Mouse (Mus musculus) T-helper 17 cell (primary cell): ENCODE data around the gene Ltbp2.

Experiments used
- in situ Hi-C, 2 experiments: fragments of 300-600 bp; cut with MboI, MseI; formaldehyde crosslinking; loops; 1 replicate in 1 of 2; 2 replicates in 1 of 2; pipeline ENCODE4 v1.15.1; 2025; ENCODE audit warnings: high pct_unique_total_duplicates in 2 of 2

Ltbp2 gene

GRCm38 (mm10) chr12:84840734-84841133, 35.6 kb downstream of the Ltbp2 start:
- in situ Hi-C loops = loop anchor here in 1 of 2 experiments (10.0 kb wide), 1 partner anchor 744 kb away; no protein-coding TSS in a partner anchor

DNA sequence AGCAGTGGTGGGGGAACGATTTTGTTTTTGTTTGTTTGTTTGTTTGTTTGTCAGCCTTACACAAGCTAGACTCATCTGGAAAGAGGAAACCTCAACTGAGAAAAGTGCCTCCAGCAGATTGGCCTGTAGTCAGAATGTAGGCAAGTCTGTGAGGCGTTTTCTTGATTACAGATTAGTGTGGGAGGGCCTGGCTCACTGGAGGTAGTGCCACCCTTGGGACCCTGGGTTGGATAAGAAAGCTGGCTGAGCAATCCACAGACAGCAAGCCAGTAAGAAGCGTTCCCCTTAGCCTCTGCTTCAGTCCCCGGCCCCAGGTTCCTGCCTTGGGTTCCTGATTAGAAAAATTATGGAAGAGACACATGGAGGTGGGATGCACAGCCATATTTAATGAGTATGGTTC, 36.4 kb downstream of the Ltbp2 start:
- in situ Hi-C loops = loop anchor here in 1 of 2 experiments (10.0 kb wide), 1 partner anchor 745 kb away; no protein-coding TSS in a partner anchor

GRCm38 (mm10) chr12:84835626-84836025, 40.7 kb downstream of the Ltbp2 start:
- in situ Hi-C loops = no loop called here

- in situ Hi-C loops = no loop called here
These were observed 41.6 kb downstream of the Ltbp2 start for GRCm38 (mm10) chr12:84834773-84835172.

DNA sequence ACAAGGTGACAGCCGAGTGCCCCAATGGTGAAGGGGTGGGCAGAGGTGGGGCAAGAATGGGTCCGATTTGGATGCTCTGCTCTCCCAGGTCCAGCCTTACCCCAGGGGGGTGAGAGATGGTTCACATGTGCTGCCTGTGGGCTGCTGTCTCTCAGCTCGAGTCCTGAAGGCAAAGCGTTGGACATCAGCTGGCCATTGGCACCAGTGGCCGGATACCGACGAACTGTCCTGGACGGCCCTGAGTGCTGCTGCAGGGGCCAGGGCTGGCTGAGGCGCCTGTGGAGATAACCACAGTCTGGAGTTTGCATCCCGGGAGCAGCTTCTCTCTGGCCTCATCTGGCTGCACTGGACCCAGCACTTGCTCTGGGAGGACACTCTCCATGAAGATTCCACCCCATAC, 44.7 kb downstream of the Ltbp2 start:
- in situ Hi-C loops = no loop called here

DNA sequence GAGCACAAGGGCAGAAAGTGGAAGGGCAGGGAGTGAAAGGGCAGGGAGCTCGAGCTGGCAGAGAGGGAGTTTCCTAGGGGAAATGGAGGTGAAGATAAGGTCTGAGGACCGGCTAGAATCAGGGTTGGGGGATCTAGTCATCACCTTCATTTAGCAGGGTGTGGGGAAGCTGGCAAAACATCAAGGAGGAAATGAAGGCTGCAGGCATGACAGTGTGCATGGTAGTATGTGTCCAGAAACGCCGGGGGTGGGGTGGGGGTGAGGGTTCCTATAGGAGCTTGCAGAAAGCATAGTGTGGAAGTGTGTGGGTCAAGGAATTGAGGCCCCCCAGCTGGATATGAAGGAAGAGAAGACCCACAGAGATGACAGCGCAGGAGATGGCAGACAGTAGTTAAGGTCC, 45.2 kb downstream of the Ltbp2 start:
- in situ Hi-C loops = no loop called here

GRCm38 (mm10) chr12:84830438-84830837, 45.9 kb downstream of the Ltbp2 start:
- in situ Hi-C loops = no loop called here

GRCm38 (mm10) chr12:84829913-84830312, 46.4 kb downstream of the Ltbp2 start:
- in situ Hi-C loops = no loop called here

DNA sequence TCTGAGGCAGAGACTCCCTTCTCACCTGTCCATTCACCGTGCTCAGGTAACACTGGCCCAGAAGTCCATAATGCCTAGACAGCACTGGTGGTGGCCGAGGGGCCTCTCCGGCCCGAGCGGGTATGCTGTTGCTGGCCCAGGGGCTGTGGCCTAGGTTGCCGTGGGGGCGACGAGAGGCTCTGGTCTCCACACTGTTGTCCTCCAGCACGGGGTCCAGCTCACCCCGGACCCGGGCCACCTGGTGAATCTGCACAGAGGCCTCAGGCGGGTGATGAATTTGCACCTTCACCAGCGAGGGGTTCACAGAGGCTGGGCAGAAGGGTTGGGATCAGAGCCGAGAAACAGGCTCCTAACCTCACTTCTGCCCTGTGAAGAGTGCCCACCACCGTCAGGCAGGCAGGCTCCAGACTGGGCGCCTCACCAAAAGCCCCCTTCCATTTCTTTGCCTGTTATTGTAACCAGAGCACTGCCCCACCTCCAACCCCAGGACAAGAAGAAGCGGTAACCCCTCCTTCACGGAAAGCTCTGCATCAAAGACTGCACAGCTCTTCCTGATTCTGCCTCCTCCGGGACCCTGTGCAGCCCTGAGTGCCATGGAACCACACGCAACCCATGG, 47.1 kb downstream of the Ltbp2 start:
- in situ Hi-C loops = no loop called here

DNA sequence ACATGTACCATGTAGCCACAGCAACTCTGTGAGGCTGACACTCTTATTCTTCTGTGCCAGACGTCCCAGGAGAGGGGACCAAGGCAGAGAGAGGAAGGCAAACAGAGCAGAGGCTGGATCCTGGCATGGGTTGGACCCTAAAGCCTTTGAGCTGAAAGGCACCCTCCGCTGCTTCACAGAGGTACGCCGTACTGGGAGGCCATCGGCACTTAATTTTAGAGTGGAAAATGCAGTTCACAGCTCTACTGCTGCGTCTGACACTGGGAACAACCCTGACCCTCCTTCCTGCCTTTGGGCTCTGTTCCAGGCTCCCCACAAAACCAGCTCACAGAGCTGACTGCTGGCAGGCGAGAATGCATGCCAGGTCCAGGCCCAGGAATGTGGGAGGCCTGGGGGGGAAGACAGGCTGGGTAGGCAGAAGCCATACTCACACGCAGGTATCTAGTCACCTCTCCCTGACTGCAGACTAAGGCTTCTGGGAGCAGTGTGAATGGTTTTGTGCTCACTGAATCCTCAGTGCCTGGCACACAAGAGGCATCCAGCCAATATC, 48.9 kb downstream of the Ltbp2 start:
- in situ Hi-C loops = no loop called here

- in situ Hi-C loops = no loop called here
These were observed 52.1 kb downstream of the Ltbp2 start for GRCm38 (mm10) chr12:84824203-84824602.

DNA sequence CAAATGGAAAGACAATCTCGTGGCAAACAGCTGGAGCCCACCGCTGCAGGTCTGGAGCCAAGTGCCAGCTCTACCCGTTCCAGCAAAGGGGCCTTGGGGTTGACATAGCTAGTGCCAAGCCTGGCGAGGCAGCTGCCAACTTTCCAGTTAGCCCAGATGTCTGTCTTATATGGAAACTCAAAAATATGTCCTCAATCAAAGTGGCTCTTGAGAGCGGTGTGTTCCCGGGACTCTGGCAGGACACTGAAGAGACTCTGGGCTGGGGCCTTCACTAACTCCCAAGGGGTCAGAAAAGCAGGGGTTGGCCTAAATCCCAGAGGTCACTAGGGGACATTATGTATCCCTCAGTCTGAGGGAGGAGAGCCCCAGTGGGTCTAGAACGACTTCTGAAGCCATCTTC, 52.7 kb downstream of the Ltbp2 start:
- in situ Hi-C loops = no loop called here

DNA sequence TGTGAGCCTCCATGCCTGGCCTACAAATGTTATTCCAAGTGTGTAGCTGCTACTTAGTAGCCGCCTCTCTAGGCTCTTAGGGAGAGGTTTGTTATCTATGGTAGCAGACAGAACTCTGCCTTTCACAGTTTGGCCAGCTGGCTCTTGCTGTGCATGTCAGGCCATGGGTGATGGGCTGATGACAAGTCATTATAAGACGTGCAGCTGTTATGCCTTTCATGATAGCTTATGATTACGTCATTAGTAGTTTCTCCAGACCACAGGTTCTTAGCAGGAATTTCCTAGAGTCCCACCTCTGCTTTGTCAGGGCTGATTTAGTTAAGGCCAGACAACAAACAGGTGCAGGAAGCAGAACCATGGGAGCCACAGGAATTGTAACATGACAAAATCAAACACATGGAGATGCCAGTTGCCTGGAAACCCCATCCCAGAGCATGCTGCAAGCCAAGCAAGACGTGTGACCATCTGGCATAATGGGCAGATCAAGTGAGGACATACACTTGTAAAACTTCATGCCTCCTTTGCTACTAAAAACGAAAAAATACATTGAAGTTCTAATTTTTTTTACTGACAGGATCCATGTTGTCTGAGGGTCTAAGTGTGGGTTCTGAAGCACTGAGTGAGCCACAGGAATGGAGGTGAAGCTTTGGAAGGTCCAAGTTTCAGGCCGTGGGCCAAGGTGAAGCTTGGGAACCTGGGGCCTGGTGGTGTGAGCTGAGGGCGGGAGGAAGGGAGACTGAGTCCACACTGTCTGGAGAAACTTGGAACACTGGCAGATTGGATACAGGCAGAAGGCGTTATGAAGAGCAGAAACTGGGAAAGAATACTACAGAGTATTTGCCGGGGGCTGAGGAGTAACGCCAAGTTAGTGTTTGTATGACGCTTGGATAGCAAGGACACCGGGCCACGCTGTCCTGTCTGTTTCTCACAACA, 56.8 kb downstream of the Ltbp2 start:
- in situ Hi-C loops = no loop called here

DNA sequence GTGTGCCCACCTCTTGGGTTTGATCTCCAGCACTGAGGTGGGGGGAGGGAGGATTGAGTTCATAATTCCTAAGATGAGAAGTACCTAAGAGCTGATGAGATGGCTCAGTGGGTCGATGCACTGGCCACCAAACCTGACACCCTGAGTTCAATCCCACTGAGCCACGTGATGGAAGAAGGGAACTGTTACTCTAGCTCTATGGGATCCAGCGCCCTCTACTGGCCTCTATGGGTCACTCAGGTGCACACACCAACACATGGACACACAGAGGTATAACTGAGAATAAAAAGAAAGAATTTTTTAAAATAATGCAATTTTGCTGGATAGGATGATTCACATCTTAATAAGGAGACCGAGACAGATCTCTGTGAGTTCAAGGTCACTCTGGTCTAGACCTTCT, 57.8 kb downstream of the Ltbp2 start:
- in situ Hi-C loops = no loop called here

- in situ Hi-C loops = no loop called here
These were observed 61.5 kb downstream of the Ltbp2 start for GRCm38 (mm10) chr12:84814663-84815325.

- in situ Hi-C loops = no loop called here
These were observed 62.6 kb downstream of the Ltbp2 start for GRCm38 (mm10) chr12:84813773-84814172.

GRCm38 (mm10) chr12:84812004-84812403, 64.3 kb downstream of the Ltbp2 start:
- in situ Hi-C loops = no loop called here

GRCm38 (mm10) chr12:84811510-84811909, 64.8 kb downstream of the Ltbp2 start:
- in situ Hi-C loops = no loop called here

- in situ Hi-C loops = no loop called here
These were observed 65.5 kb downstream of the Ltbp2 start for GRCm38 (mm10) chr12:84810810-84811209.

GRCm38 (mm10) chr12:84809033-84809432, 67.3 kb downstream of the Ltbp2 start:
- in situ Hi-C loops = no loop called here

DNA sequence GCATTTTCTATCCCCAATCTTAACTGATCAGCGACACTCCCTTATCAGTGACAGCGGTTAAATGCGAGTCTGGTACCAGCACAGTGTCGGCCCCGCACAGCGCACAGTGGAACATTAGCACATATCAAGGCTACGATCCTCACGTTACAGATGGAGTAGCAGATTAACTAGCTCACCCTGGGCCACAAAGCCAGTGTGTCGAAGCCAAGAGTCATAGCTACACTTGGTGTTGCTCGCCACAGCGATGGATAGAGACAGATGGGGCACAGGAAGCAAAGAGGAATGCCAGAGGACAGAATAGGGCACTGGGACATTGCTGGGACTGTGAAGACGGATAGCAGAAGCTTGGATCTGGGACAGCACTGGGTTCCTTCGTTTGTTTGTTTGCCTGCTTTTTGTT, 69.0 kb downstream of the Ltbp2 start:
- in situ Hi-C loops = no loop called here

- in situ Hi-C loops = no loop called here
These were observed 69.6 kb downstream of the Ltbp2 start for GRCm38 (mm10) chr12:84806726-84807125.
